Mouse (Mus musculus): ENCODE data around the gene Ttc39b. TPM values are rescaled to one million over a fixed set of nuclear protein-coding genes. Genes with fewer than 3 reads are reported as not detected.

Gene Ttc39b
- 10 to 100 TPM; 59.7 to 62.8 TPM for total RNA-seq (2021)

DNA sequence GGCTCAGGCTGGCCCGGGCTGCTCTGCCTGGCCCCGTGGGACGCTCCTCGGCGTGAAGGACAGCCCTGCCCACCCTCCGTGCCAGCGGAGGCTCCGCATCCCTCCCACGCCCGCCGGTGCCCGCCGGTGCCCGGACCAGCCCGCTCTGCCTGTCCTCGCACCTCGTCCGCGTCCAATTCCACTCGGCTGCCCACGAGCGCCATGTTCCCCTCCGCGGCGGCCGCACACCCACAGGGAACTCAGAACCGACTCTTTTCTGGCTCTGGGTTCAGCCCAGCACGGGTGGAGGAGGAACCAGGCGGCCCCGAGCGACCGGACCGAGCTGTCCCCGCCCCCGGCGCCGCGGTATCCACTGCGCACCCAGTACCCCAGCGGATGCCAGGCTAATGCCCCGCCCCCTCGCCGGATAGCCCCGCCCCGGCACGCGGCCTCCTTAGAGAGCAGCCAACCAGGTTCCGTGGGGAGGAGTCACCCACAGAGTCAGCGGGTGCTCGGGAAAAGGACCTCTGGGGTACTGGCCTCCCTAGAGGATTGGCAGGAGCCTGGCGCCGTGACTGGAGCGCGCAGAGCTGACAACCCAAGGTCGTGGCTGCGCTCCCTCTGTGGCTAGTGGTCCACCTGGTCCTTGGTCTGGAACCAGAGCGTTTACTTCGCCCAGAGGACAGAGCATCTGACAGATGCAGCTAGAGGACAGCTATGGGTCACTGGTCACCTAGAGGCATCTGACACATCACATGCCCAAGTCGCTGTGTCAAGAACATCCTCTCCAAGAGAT lies at the start of gene Ttc39b:
Gene Ttc39b, minus strand, starts transcription at position 346 of the 775 bp plus-strand sequence.
- intact Hi-C loops (cut with DNase I), result no loop called here
- DNase-seq (ENCODE audit: low spot score in 2 of 2), result peak; percentile 94 to 96

DNA sequence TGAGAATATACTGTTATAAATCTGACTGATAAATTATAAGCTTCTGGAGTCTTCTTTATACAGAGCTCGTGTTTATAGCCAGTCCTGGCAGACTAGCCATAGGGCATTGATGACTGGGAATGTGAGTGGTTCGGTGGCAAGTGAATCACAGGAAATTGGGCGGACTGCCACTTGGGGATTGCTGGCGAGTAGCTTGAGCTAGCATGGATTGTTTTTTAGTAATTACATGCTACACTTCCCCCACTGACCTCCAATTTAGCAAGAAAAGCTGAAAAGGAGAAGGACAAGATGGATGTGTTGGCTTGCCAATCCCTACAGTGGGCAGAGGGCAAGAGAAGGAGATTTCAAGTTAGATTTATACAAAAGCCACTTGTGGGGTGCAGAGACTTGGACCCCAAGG lies 49.3 kb upstream of the Ttc39b start:
- DNase-seq (ENCODE audit: low spot score in 2 of 2), result no peak
- intact Hi-C loops (cut with DNase I), result no loop called here

DNA sequence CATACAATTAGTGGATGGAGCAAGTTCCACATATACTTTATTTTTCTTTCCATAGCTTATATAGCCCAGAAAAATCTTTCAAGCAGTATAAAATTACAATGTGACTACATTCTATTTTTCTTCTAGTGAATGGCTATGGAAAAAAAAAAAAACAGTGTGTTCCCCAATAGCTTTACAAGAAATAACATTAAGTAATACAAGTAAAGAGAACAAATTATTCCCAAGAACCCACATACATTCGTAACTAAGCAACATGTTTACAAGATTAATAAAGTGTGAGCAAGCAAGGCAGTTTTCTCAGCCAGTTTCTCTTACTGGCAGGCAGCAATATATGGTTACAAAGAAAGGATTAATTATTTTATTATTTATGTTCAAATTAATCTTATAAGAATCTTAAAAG lies 33.7 kb upstream of the Ttc39b start:
- intact Hi-C loops (cut with DNase I), result no loop called here
- DNase-seq (ENCODE audit: low spot score in 2 of 2), result no peak

DNA sequence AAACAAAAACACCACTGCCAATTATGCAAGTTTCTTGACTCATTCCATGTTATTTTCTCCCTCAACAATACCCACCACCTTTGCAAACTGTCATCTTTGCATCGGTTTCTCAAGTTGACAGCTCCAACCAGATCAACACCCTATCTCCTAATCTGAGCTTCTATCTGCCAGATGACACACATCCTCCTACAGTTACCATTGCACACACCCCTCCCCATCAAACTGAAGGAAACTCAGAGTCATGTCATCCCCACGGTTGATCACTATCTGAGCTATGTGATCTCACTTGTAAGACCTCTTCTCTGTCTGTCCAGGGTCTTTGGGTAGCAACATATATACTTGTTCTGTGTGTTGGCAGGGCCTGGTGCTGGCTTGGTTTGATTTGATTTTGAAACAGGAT lies 30.7 kb upstream of the Ttc39b start:
- intact Hi-C loops (cut with DNase I), result no loop called here

DNA sequence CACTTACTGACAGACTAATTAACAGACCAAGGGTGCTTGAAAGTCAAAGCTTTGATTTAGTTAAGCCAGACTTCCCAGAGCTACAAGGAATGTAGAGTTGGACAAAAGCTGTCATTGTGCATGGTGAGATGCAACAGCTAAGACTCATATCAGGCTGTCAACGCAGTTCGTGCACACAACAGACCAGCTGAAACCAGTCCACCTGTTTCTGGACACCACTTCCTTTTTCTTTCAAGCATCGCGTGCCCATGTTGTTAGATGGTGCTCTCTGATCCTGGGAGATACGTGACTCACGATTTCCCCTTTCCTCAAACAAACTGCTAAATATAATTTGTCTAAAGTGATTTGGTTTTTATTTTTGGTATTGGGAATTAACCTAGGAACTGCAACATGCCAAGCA lies 29.9 kb upstream of the Ttc39b start:
- intact Hi-C loops (cut with DNase I), result no loop called here
- no peak for DNase-seq (ENCODE audit: low spot score in 2 of 2)

More for the DNA sequence above, 30.7 kb upstream of the Ttc39b start:
- DNase-seq (ENCODE audit: low spot score in 2 of 2), result no peak

DNA sequence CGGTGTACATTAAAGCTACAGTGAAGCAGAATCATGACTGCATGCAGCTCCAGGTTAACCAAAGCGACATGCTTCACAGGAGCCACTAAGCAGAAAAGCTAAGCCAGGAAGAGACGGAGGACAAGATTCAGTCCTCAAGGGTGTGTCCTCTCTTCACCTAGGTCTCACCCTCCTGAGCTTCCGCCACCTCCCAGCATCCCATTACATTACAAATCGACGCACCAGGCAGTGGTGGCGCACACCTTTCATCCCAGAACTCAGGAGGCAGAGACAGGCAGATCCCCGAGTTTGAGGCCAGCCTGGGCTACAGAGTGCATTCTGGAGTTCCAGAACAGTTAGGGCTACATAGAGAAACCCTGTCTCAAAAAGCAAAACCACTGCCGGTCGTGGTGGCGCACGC lies 29.2 kb upstream of the Ttc39b start:
- intact Hi-C loops (cut with DNase I), result no loop called here
- DNase-seq (ENCODE audit: low spot score in 2 of 2), result no peak

DNA sequence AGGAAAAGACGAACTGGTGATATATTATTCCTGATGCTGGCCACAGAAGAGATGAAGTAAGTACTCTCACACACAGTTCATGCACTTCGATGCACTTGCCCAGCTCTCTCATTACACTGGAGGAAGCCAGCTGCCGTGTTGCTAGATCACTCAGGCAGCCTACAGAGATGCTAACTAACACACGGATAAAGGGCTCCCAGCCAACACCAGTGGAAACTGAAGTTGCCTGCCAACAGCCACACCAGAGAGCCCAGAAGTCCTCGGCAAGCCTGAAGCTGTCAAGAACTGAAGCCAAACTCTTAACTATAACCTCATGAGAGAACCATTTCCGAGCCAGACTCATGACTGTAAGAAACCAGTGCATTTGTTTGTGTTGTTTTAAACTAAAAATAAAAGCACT lies 26.7 kb upstream of the Ttc39b start:
- DNase-seq (ENCODE audit: low spot score in 2 of 2), result peak; percentile 61 to 72
- intact Hi-C loops (cut with DNase I), result no loop called here

DNA sequence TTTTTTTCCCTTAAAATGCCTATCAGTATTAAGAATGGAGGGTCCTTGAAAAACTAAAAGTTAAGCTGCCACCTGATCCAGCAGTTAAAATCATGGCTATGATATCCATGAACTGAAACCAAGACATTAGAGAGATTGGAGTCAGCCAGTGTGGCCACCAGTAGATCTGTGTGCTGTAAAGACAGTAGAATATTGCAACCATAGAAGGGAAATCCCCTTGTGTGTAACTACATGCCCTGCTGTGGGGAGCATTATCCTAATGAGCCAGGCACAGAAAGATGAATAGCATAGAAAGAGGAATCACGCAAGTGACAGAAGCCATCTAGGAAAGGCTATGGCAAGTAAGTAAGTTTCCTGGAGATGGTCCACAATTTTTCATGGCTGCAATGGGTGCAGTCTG lies 24.9 kb upstream of the Ttc39b start:
- DNase-seq (ENCODE audit: low spot score in 2 of 2), result no peak
- intact Hi-C loops (cut with DNase I), result no loop called here

DNA sequence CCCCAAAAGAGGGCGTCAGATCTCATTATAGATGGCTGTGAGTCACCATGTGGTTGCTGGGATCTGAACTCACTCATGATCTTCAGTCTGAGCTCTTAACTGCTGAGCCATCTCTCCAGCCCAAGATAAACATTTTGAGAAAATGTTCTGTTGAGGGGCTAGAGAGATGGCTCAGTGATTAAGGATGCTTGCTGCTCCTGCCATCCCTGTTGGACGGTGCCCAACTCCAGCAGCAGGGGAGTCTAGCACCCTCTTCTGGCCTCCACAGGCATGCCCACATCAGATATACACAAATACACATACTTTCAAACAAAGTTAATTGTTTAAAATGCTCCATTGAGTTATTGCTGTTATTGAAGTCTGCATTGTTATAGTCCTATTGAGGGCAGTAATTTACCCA lies 19.8 kb upstream of the Ttc39b start:
- DNase-seq (ENCODE audit: low spot score in 2 of 2), result no peak
- intact Hi-C loops (cut with DNase I), result no loop called here

DNA sequence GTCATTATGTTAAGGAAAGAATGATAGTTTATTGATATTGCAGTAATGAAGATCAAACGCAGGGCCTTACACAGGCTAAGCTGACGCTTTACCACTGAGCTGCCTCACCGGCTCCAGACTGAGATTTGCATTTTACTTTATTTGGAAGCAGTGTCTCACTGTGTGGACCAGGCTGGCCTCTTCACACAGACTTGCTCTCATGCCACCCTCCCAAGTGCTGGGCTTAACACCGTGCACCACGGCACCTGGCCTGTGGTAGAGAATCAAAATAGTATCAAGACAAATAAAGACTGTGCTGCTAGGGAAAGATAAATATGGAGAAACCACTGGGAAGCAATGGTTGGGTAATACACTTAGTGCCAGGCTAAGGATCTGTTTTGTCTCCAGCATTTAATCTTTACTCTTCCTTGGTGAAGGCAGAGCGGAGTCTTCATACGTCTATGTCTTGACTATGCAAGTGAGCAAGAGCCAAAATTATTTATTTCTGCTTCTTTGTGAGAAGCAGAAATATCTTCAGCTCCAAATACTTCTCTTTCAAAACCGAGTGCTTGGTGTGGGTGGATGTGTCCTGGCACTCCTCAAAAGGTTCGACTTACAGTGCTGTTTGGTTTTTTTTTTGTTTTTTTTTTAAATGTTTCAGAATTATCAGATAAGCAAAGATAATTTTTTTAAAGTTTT lies 19.2 kb upstream of the Ttc39b start:
- intact Hi-C loops (cut with DNase I), result no loop called here

DNA sequence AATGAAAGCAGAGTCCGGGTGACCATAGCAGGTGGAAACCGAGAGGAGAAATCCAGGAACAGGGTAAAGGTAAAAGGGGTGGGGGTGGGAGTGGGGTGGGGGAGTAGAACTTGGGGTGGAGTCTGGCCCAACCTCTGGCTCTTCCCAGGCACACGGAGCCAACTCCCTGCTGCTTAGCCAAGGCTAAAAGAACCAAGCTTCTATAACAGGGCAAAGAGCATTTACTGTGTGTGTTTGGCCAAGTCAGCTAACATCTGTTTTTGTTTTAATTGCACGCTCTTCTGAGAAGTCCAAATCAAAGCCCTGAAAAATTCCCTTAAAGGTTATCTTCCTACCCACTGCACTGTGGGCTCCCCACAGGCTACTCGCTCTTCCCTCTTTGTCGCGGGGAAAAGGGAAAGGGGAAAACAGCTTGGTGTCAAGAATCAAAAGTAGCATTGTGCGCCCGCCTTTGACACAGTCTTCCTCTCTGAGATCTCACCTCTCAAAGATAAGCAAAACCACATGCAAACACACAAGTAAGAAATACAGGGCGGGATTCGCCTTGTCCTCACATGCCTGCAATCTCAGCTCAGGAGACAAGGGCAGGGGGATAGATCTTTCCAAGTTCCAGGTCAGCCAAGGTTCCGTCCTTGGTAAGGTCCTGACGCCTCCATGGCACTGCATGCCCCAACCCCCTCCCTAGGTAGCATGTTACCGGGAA lies 18.4 kb upstream of the Ttc39b start:
- intact Hi-C loops (cut with DNase I), result no loop called here

More for the DNA sequence above, 19.2 kb upstream of the Ttc39b start:
- DNase-seq (ENCODE audit: low spot score in 2 of 2), result no peak

DNA sequence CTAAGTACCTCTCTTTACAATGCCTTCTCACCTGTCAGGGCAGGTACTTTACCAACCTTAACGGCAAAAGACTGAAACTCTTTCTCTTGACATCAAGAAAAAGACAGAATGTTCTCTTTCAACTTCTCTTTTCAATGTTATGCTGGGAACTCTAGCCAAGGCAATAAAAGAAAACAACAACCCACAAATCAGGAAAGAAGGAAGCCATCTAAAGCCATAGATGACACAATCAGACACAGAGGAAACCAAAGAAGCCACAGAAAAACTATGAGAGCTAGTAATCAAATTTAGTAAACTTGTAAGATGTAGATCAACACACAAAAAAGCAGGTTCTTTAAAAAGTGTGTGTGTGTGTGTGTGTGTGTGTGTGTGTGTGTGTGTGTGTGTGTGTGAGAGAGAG lies 15.3 kb upstream of the Ttc39b start:
- DNase-seq (ENCODE audit: low spot score in 2 of 2), result no peak
- intact Hi-C loops (cut with DNase I), result no loop called here

More for the DNA sequence above, 18.4 kb upstream of the Ttc39b start:
- no peak for DNase-seq (ENCODE audit: low spot score in 2 of 2)

DNA sequence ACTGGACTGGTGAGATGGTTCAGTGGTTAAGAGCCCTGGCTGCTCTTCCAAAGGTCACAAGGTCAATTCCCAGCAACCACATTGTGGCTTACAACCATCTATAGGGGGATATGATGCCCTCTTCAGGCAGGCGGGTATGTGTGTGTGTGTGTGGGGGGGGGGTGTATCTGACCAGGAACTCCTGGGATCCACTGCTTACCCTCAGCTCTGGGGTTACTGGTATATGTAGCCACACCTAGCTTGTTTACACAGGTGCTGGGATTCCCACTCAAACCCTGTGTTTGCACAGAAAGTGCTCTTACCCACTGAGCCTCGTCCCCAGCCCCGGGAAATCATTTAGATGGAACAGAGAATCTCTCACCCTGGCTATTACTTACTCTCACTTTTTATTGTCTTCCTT lies 13.7 kb upstream of the Ttc39b start:
- intact Hi-C loops (cut with DNase I), result no loop called here
- no peak for DNase-seq (ENCODE audit: low spot score in 2 of 2)

DNA sequence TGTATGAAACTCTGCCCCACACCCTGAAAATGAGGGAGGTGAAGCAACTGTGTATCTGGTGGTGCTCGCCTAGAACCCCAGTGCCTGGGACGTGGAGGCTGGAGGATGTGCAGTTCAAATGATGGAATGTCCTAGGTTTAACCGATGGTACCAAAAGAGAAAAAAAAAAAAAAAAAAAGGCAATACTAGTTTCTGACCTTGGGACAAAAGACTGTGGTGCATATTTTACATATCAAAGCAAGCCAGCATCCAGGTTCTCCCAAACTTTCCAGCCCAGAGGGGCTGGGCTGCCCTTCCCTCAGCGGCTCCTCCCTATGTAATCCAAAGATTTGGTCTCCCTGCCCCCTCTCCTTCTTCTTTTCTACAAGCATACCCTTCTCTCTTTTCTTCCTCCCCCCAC lies 6.3 kb upstream of the Ttc39b start:
- intact Hi-C loops (cut with DNase I), result no loop called here
- DNase-seq (ENCODE audit: low spot score in 2 of 2), result no peak

DNA sequence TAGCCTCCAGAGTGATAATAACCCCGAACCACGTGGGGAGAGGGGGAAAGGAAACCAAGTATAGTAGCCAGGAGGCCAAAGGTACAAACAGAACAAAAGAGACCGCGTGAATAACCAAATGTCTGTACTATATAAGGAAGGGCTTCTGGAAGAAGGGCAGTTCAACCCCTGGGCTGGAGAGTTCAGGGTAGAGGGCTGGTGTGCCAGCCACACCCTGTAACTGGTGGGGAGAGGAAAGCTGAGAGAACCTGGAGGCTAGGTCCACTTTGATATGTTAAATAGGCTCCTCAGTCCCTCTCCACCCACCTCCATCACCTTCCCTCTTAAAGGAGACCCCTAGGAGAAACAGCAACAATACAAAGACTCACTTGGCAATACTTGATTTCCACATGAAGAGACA lies 5.6 kb upstream of the Ttc39b start:
- DNase-seq (ENCODE audit: low spot score in 2 of 2), result no peak
- intact Hi-C loops (cut with DNase I), result no loop called here

DNA sequence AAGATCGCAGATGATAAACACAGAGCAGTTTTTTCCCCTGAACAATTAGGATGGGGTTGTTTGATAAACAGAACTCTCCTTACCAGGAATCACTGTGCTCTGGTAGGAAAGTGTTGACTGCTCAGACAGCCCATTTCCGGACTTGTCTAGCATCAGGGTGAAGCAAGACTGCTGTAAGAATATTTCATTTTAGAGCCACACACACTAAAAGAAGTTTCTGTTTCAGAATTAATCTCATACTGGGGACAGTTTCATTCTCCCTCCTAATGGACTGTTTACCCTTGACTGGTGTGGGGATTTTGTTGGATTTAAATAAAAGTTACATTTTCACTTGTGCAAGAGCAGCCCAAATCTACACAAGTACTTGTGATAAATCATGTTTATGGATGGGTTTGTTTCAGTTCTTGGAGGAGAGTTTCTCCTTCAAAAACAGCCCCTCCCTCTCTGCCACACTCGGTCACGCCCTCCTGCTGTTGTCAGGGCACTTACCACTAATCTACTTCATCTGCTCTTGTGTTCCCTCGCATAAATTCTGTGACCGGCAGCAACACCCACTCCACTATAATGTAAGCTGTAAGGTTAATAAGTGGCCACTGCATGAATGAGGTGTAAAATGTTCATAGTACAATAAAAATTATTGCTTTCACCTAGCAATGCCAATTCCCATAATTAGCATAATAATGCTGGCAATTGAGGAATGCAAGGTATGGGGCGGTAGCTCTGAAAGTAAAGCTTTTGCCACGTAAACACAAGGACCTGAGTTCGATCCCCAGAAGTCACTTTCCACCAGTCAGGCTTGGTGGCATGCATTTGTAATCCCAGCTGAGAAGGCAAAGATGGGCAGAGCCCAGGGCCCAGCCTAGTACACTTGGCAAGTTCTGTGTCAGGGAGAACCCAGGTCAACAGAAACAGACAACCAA lies 4.2 kb upstream of the Ttc39b start:
- no peak for DNase-seq (ENCODE audit: low spot score in 2 of 2)
- intact Hi-C loops (cut with DNase I), result no loop called here

DNA sequence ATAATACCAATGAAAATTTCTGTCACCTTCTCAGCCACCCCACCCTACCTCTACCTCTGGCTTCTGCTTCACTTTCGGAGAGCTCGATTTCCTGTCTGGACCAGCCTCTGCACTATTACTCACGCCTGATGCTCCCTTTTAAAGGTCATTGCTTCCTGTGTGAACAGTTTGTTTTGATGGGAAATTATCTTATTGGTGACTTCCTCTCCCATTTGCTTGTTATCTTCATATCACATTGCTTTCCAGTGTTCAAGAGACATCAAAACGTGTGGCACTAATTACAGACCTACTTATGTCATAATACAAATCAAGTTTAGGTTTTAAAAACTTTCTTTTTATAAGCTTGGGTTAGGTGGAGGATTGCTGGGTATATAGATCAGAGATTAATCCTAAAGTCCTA lies 3.5 kb upstream of the Ttc39b start:
- intact Hi-C loops (cut with DNase I), result no loop called here
- no peak for DNase-seq (ENCODE audit: low spot score in 2 of 2)

DNA sequence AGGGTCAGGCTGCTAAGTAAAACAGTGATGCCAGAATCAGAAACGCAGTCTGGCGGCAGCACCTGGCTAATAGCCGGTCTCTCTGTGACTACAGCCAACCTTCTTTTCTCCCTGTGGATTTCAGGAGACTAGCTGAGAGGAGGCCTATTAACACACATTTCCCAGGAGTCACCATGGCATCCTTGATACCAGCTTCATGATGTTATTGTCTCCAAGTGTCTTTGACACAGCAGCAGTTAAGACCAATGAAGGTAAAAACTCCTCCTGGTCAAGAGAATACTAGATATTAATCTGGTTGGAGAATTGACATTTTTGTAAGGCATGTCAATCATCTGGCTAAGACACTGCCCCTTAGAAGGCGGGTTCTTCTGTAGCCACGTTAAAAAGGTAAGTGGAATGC lies 1.3 kb upstream of the Ttc39b start:
- no peak for DNase-seq (ENCODE audit: low spot score in 2 of 2)
- intact Hi-C loops (cut with DNase I), result no loop called here

DNA sequence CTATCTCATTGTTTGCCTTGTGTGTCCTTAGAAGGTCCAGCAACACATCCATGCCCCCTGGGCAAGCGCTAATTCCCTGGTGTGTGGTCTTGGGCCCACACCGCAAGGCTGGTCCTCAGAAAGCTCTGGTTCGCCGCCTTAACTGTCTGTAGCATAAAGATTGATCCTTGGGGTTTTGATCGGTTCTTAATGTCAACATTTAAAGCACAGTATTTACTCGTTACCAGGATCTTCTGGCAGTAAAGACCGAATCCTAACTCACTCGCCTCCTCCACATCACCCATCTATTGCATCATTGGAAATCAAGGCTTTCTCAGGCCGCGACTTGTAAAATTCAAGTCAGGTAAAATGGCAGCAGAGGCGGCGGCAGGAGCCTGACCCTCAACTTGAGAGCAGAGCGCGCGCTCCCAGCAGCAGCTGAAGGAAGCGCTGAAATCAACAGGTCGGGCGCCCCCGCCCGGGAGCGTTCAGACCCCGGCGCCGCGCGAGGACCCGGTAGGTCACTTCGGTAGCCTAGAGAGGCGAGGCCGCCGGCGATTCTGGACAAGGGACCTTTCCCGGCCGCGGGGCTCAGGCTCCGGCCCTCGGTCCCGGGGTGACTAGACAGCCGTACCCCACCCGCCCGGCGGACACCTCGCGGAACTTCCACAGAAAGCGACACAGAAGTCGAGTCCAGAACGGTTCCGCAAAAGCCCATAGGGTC lies 703 bp downstream of the Ttc39b start:
- intact Hi-C loops (cut with DNase I), result no loop called here
- peak in 1 of 2 experiments; percentile 61 for DNase-seq (ENCODE audit: low spot score in 2 of 2)

Data from left cerebral cortex, postnatal 36 days (tissue).